Mouse (Mus musculus) myocyte (in vitro differentiated cells): ENCODE data around the gene Zdhhc4.

Source experiments
- POLR2A ChIP-seq: IDR thresholded peaks from one replicate; pipeline ENCODE4 v1.6.1; 2011; ENCODE audit warnings: low read depth, mild to moderate bottlenecking, control low read depth, moderate library complexity; ENCODE audit not compliant: insufficient read length
- TCF12 ChIP-seq: IDR thresholded peaks from one replicate; pipeline ENCODE4 v1.6.1; 2011; ENCODE audit warnings: mild to moderate bottlenecking, control low read depth; ENCODE audit not compliant: poor library complexity, insufficient read depth, severe bottlenecking
- TCF3 ChIP-seq: IDR thresholded peaks from one replicate; pipeline ENCODE4 v1.6.1; 2011; ENCODE audit warnings: low read depth, control low read depth; ENCODE audit not compliant: insufficient read length

GRCm38 (mm10) chr5:143270151-143270519 lies 58.9 kb downstream of the Zdhhc4 start:
- TF ChIP-seq POLR2A (no peak), TCF12 (no peak), TCF3 (no peak)
